Mouse (Mus musculus): ENCODE measurements around the gene Hoxb5. TPM values are rescaled to one million over a fixed set of nuclear protein-coding genes. Genes with fewer than 3 reads are reported as not detected.
A peak's percentile ranks its signal among the peaks of the same experiment; 100 is the strongest.

Gene Hoxb5
- polyA plus RNA-seq, 1 experiment from 2014 or later: 7.5 TPM

GRCm38 (mm10) chr11:96301064-96301431, 2.1 kb upstream of the Hoxb5 start:
- Histone ChIP-seq H3K9me3 (ENCODE audit: control insufficient read depth, low read length) (no peaks in the 10 kb centered on the region), H3K36me3 (ENCODE audit: control insufficient read depth, insufficient read depth, low read length) (no peaks in the 10 kb centered on the region), H3K27ac (replicated peaks) (peak overlapping the region; percentile 26), H3K4me3 (ENCODE audit: low read depth, low read length) (peak overlapping the region; percentile 54), H3K27me3 (ENCODE audit: control insufficient read depth, insufficient read depth, low read length) (peaks cover 3% of the 10 kb centered on the region; the same call in 1 of the 2 replicates), H3K4me1 (replicated peaks; ENCODE audit: control insufficient read depth, insufficient read depth) (no peaks in the 10 kb centered on the region), H3K4me2 (replicated peaks; ENCODE audit: low read depth) (peak overlapping the region; percentile 50), H3K9ac (ENCODE audit: low read length) (peak overlapping the region; percentile 68; the same call in 1 of the 2 replicates)
- DNase-seq (ENCODE audit: low spot score) (no peak), ATAC-seq (ENCODE audit: low FRiP score, low TSS enrichment) (no peak)
- no peak for TF ChIP-seq CTCF (IDR thresholded peaks at IDR 0.05; ENCODE audit: low read depth)
- no peak for TF ChIP-seq EP300 (optimal IDR thresholded peaks at IDR 0.05)
- WGBS: 24% methylated on average over 9 of the region's 10 CpGs

- no peaks in the 10 kb centered on the region for H3K36me3 ChIP-seq (ENCODE audit: control insufficient read depth, insufficient read depth, low read length)
- DNase-seq (ENCODE audit: low spot score) (no peak), ATAC-seq (ENCODE audit: low FRiP score, low TSS enrichment) (no peak)
- WGBS: 12% methylated on average over 14 of the region's 15 CpGs
- peak overlapping the region; percentile 72 for H3K4me2 ChIP-seq (replicated peaks; ENCODE audit: low read depth)
- no peak for TF ChIP-seq CTCF (IDR thresholded peaks at IDR 0.05; ENCODE audit: low read depth)
- no peak for TF ChIP-seq EP300 (optimal IDR thresholded peaks at IDR 0.05)
- H3K4me3 ChIP-seq (ENCODE audit: low read depth, low read length): peak overlapping the region; percentile 17
- H3K9ac ChIP-seq (ENCODE audit: low read length): peak overlapping the region; percentile 41
- H3K27ac ChIP-seq (replicated peaks): peak overlapping the region; percentile 46
- no peaks in the 10 kb centered on the region for H3K4me1 ChIP-seq (replicated peaks; ENCODE audit: control insufficient read depth, insufficient read depth)
- H3K9me3 ChIP-seq (ENCODE audit: control insufficient read depth, low read length): no peaks in the 10 kb centered on the region
- peaks cover 3% of the 10 kb centered on the region; the same call in 1 of the 2 replicates for H3K27me3 ChIP-seq (ENCODE audit: control insufficient read depth, insufficient read depth, low read length)
These were observed 1.3 kb upstream of the Hoxb5 start for GRCm38 (mm10) chr11:96301837-96302236.

- ATAC-seq (ENCODE audit: low FRiP score, low TSS enrichment) (no peak), DNase-seq (ENCODE audit: low spot score) (no peak)
- H3K4me1 ChIP-seq (replicated peaks; ENCODE audit: control insufficient read depth, insufficient read depth): no peaks in the 10 kb centered on the region
- WGBS: 16% methylated on average over 23 of the region's 23 CpGs
- no peaks in the 10 kb centered on the region for H3K27me3 ChIP-seq (ENCODE audit: control insufficient read depth, insufficient read depth, low read length)
- peak overlapping the region; percentile 41; the same call in 1 of the 2 replicates for H3K9ac ChIP-seq (ENCODE audit: low read length)
- peak overlapping the region; percentile 8 for H3K27ac ChIP-seq (replicated peaks)
- no peaks in the 10 kb centered on the region for H3K9me3 ChIP-seq (ENCODE audit: control insufficient read depth, low read length)
- peak overlapping the region; percentile 52 for H3K4me3 ChIP-seq (ENCODE audit: low read depth, low read length)
- no peak for TF ChIP-seq EP300 (optimal IDR thresholded peaks at IDR 0.05)
- TF ChIP-seq CTCF (IDR thresholded peaks at IDR 0.05; ENCODE audit: low read depth): no peak
- H3K4me2 ChIP-seq (replicated peaks; ENCODE audit: low read depth): peak overlapping the region; percentile 72
- H3K36me3 ChIP-seq (ENCODE audit: control insufficient read depth, insufficient read depth, low read length): no peaks in the 10 kb centered on the region
These were observed 570 bp upstream of the Hoxb5 start for GRCm38 (mm10) chr11:96302381-96303150.

- Histone ChIP-seq H3K4me1 (replicated peaks; ENCODE audit: control insufficient read depth, insufficient read depth) (no peaks in the 10 kb centered on the region), H3K36me3 (ENCODE audit: control insufficient read depth, insufficient read depth, low read length) (no peaks in the 10 kb centered on the region), H3K9me3 (ENCODE audit: control insufficient read depth, low read length) (no peaks in the 10 kb centered on the region), H3K27me3 (ENCODE audit: control insufficient read depth, insufficient read depth, low read length) (no peaks in the 10 kb centered on the region), H3K27ac (replicated peaks) (peak overlapping the region; percentile 92), H3K4me2 (replicated peaks; ENCODE audit: low read depth) (peak overlapping the region; percentile 72), H3K4me3 (ENCODE audit: low read depth, low read length) (peak overlapping the region; percentile 52), H3K9ac (ENCODE audit: low read length) (peak overlapping the region; percentile 80)
- 8% methylated on average over 38 of the region's 38 CpGs for WGBS
- DNase-seq (ENCODE audit: low spot score): no peak
- no peak for ATAC-seq (ENCODE audit: low FRiP score, low TSS enrichment)
- TF ChIP-seq CTCF (IDR thresholded peaks at IDR 0.05; ENCODE audit: low read depth): no peak
These were observed 1.5 kb downstream of the Hoxb5 start for GRCm38 (mm10) chr11:96304381-96305195.

- WGBS: 51% methylated on average over 6 of the region's 6 CpGs
These were observed 2.5 kb downstream of the Hoxb5 start for GRCm38 (mm10) chr11:96305505-96306182.

More at GRCm38 (mm10) chr11:96305505-96306182, 2.5 kb downstream of the Hoxb5 start:
- Histone ChIP-seq H3K4me2 (replicated peaks; ENCODE audit: low read depth) (peak overlapping the region; percentile 72), H3K9ac (ENCODE audit: low read length) (peak overlapping the region; percentile 80), H3K36me3 (ENCODE audit: control insufficient read depth, insufficient read depth, low read length) (no peaks in the 10 kb centered on the region), H3K27me3 (ENCODE audit: control insufficient read depth, insufficient read depth, low read length) (no peaks in the 10 kb centered on the region), H3K27ac (replicated peaks) (peak overlapping the region; percentile 86), H3K9me3 (ENCODE audit: control insufficient read depth, low read length) (no peaks in the 10 kb centered on the region), H3K4me3 (ENCODE audit: low read depth, low read length) (peak overlapping the region; percentile 52), H3K4me1 (replicated peaks; ENCODE audit: control insufficient read depth, insufficient read depth) (no peaks in the 10 kb centered on the region)
- TF ChIP-seq CTCF (IDR thresholded peaks at IDR 0.05; ENCODE audit: low read depth) (no peak), EP300 (optimal IDR thresholded peaks at IDR 0.05) (no peak)
- ATAC-seq (ENCODE audit: low FRiP score, low TSS enrichment) (no peak), DNase-seq (ENCODE audit: low spot score) (no peak)

Measured in stomach, postnatal 0 days (tissue).